Mouse (Mus musculus) heart, adult 2 months (tissue): ENCODE measurements at regions not wholly inside any gene's neighbourhood (a gene's known extent, or its start where the extent isn't known, plus 50 kb on each side); places are given as distances from the start of the nearest gene placed in this dataset.

Experiments
- CTCF ChIP-seq: fragments of 200-600 bp; IDR thresholded peaks from 2 replicates; pipeline ENCODE4 v1.8.1; 2022; ENCODE audit warnings: antibody characterized with exemption, mild to moderate bottlenecking, moderate library complexity
- EP300 ChIP-seq: fragments of 200-500 bp; IDR thresholded peaks from 2 replicates; pipeline ENCODE4 v1.6.1; 2011; ENCODE audit warnings: low read depth, low read length, control low read depth; ENCODE audit not compliant: insufficient read depth
- POLR2A ChIP-seq: fragments of 200-500 bp; IDR thresholded peaks from 2 replicates; pipeline ENCODE4 v1.6.1; 2011; ENCODE audit warnings: mild to moderate bottlenecking, low read depth, low read length, control low read depth; ENCODE audit not compliant: insufficient read depth

GRCm38 (mm10) chr13:35151629-35152028, 124.7 kb upstream of the Eci2 start:
- TF ChIP-seq CTCF: no peak
- no peak for TF ChIP-seq POLR2A
- no peak for TF ChIP-seq EP300
